Mouse (Mus musculus) limb, embryonic 14.5 days (tissue): ENCODE data around the gene Dip2c. TPM values are rescaled to one million over a fixed set of nuclear protein-coding genes. Genes with fewer than 3 reads are reported as not detected.

Experiments
- ATAC-seq: fragments of 200-750 bp; cut with Nextera tagmentation; 2 replicates; pipeline ENCODE4 v1.8.0; 2017; ENCODE audit warnings: low read depth, moderate number of reproducible peaks, moderate TSS enrichment; ENCODE audit not compliant: low FRiP score
- DNase-seq: peaks from one replicate; pipeline ENCODE4 v3.0.0-alpha.2; 2015; ENCODE audit warnings: low spot score
- H3K27ac ChIP-seq: fragments of 300-500 bp; sonication (generic); replicated peaks from 2 replicates; pipeline ENCODE4 v1.5.1; 2014; ENCODE audit warnings: low read depth, mild to moderate bottlenecking, low read length, moderate library complexity, mixed read lengths
- H3K27me3 ChIP-seq: fragments of 300-500 bp; sonication (generic); 2 replicates; pipeline ENCODE4 v1.6.1; 2014; ENCODE audit warnings: low read length, mixed read lengths; ENCODE audit not compliant: control insufficient read depth, insufficient read depth
- H3K36me3 ChIP-seq: fragments of 300-500 bp; sonication (generic); 2 replicates; pipeline ENCODE4 v1.6.1; 2014; ENCODE audit warnings: mild to moderate bottlenecking, low read length, moderate library complexity, mixed read lengths; ENCODE audit not compliant: control insufficient read depth, insufficient read depth
- H3K4me1 ChIP-seq: fragments of 300-500 bp; sonication (generic); 2 replicates; pipeline ENCODE4 v1.6.1; 2014; ENCODE audit warnings: antibody characterized with exemption, low read length, mixed read lengths; ENCODE audit not compliant: control insufficient read depth, insufficient read depth
- H3K4me2 ChIP-seq: fragments of 300-500 bp; sonication (generic); replicated peaks from 2 replicates; pipeline ENCODE4 v1.6.1; 2014; ENCODE audit warnings: low read depth, mild to moderate bottlenecking, low read length, moderate library complexity; ENCODE audit not compliant: severe bottlenecking
- H3K4me3 ChIP-seq: fragments of 300-500 bp; sonication (generic); replicated peaks from 2 replicates; pipeline ENCODE4 v1.5.1; 2014; ENCODE audit warnings: low read length
- H3K9ac ChIP-seq: fragments of 300-500 bp; sonication (generic); 2 replicates; pipeline ENCODE4 v1.6.1; 2014; ENCODE audit warnings: mild to moderate bottlenecking, low read depth, low read length, moderate library complexity; ENCODE audit not compliant: severe bottlenecking
- H3K9me3 ChIP-seq: fragments of 300-500 bp; sonication (generic); 2 replicates; pipeline ENCODE4 v1.6.1; 2016; ENCODE audit warnings: low read length; ENCODE audit not compliant: control insufficient read depth
- POLR2A ChIP-seq: fragments of 200-500 bp; IDR thresholded peaks from 2 replicates; pipeline ENCODE4 v1.8.0; 2012; ENCODE audit warnings: inconsistent platforms, mild to moderate bottlenecking, moderate library complexity, borderline replicate concordance; ENCODE audit not compliant: insufficient read depth, insufficient read length; ENCODE audit errors: extremely low read depth
- WGBS: fragments of 180-500 bp; shearing (Covaris S2); extraction: QIAGEN DNeasy Blood & Tissue Kit; methylation state at CpG from one replicate; pipeline ENCODE4 v1.1.7; 2014; 5-methylcytosine and 5-hydroxymethylcytosine counted together
- polyA plus RNA-seq, 2 experiments: library from polyadenylated mRNA; depleted of rRNA in 1 of 2; stranded (reverse) in 1 of 2; unstranded in 1 of 2; fragments of >200 nt; fragmentation: Nextera tagmentation in 1 of 2; extraction: Ambion mirVana in 1 of 2; gene quantifications; 2 replicates each; pipeline versions ENCODE4 v1.2.1 to v1.2.3; 2012 to 2014

The Dip2c gene
- polyA plus RNA-seq, 2 experiments, result 11.1 to 11.5 TPM

DNA sequence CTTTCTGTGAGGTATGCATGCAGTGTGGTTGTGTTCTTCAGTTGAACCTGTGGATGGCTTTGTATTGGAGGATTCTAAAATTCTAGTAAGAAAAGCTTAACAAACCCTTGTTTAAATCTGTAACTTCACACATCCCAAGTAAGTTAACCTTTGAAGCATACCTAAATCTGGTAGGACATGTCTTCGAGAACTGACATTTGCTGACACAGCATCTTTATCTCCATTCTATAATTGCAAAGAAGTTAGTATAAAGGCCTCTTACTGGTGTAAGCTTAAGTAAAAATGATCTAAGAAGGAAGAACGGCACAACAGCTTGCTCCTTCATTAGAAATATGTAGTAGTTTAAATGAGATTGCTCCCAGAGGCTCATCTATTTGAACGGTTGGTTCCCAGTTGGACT is 71.1 kb downstream of the Dip2c start:
- H3K4me1 ChIP-seq, result peaks cover 11% of the 10 kb centered on the region
- H3K27ac ChIP-seq, result no peak overlapping the region
- TF ChIP-seq POLR2A, result no peak
- no peaks in the 10 kb centered on the region for H3K9me3 ChIP-seq
- 89% methylated on average over 3 of the region's 3 CpGs for WGBS
- no peak overlapping the region for H3K9ac ChIP-seq
- no peak overlapping the region for H3K4me3 ChIP-seq
- DNase-seq (no peak), ATAC-seq (no peak)
- H3K4me2 ChIP-seq, result no peak overlapping the region
- no peaks in the 10 kb centered on the region for H3K36me3 ChIP-seq
- no peaks in the 10 kb centered on the region for H3K27me3 ChIP-seq

- H3K27ac ChIP-seq, result no peak overlapping the region; the same call in 1 of the 2 replicates
- H3K9ac ChIP-seq, result no peak overlapping the region
- peaks cover 11% of the 10 kb centered on the region for H3K4me1 ChIP-seq
- WGBS, result 50% methylated on average over 2 of the region's 2 CpGs
- no peaks in the 10 kb centered on the region for H3K27me3 ChIP-seq
- H3K4me3 ChIP-seq, result no peak overlapping the region
- no peak for TF ChIP-seq POLR2A
- H3K36me3 ChIP-seq, result no peaks in the 10 kb centered on the region
- no peak overlapping the region for H3K4me2 ChIP-seq
- peak; percentile 87 for DNase-seq
- no peaks in the 10 kb centered on the region for H3K9me3 ChIP-seq
- ATAC-seq, result peak; percentile 75
These were observed 74.3 kb downstream of the Dip2c start for GRCm38 (mm10) chr13:9350670-9351069.

- WGBS, result 86% methylated on average over 1 of the region's 1 CpGs
- Histone ChIP-seq H3K4me2 (no peak overlapping the region), H3K27ac (no peak overlapping the region), H3K9me3 (no peaks in the 10 kb centered on the region), H3K36me3 (no peaks in the 10 kb centered on the region), H3K27me3 (no peaks in the 10 kb centered on the region), H3K4me1 (peaks cover 11% of the 10 kb centered on the region), H3K9ac (no peak overlapping the region), H3K4me3 (no peak overlapping the region)
- TF ChIP-seq POLR2A, result no peak
- ATAC-seq, result no peak
- DNase-seq, result no peak
These were observed 77.6 kb downstream of the Dip2c start for GRCm38 (mm10) chr13:9353890-9354289.

- WGBS, result 72% methylated on average over 4 of the region's 4 CpGs
- no peak overlapping the region for H3K27ac ChIP-seq
- no peak for DNase-seq
- no peak overlapping the region for H3K9ac ChIP-seq
- no peaks in the 10 kb centered on the region for H3K9me3 ChIP-seq
- no peak for TF ChIP-seq POLR2A
- peaks cover 9% of the 10 kb centered on the region for H3K4me1 ChIP-seq
- no peaks in the 10 kb centered on the region for H3K27me3 ChIP-seq
- no peak for ATAC-seq
- H3K4me2 ChIP-seq, result no peak overlapping the region
- no peak overlapping the region for H3K4me3 ChIP-seq
- no peaks in the 10 kb centered on the region for H3K36me3 ChIP-seq
These were observed 79.0 kb downstream of the Dip2c start for GRCm38 (mm10) chr13:9355331-9355730.

- no peak for ATAC-seq
- Histone ChIP-seq H3K9ac (no peak overlapping the region), H3K4me2 (no peak overlapping the region), H3K4me1 (0 out of 2 replicates have a peak, but pooled peaks cover 3% of the 10 kb centered on the region), H3K9me3 (no peaks in the 10 kb centered on the region), H3K36me3 (no peaks in the 10 kb centered on the region), H3K27ac (no peak overlapping the region), H3K4me3 (no peak overlapping the region), H3K27me3 (no peaks in the 10 kb centered on the region)
- peak; percentile 44 for DNase-seq
- WGBS, result 77% methylated on average over 2 of the region's 2 CpGs
- no peak for TF ChIP-seq POLR2A
These were observed 85.1 kb downstream of the Dip2c start for GRCm38 (mm10) chr13:9361457-9361856.

- H3K4me3 ChIP-seq, result no peak overlapping the region
- no peak overlapping the region for H3K27ac ChIP-seq
- no peaks in the 10 kb centered on the region for H3K9me3 ChIP-seq
- ATAC-seq (no peak), DNase-seq (no peak)
- H3K4me2 ChIP-seq, result no peak overlapping the region
- no peaks in the 10 kb centered on the region for H3K27me3 ChIP-seq
- H3K9ac ChIP-seq, result no peak overlapping the region
- TF ChIP-seq POLR2A, result no peak
- WGBS, result 56% methylated on average over 1 of the region's 1 CpGs
- H3K36me3 ChIP-seq, result no peaks in the 10 kb centered on the region
- no peaks in the 10 kb centered on the region for H3K4me1 ChIP-seq
These were observed 95.1 kb downstream of the Dip2c start for GRCm38 (mm10) chr13:9371387-9371786.
